Mouse (Mus musculus): ENCODE data around the gene Cyp4f17. TPM values are rescaled to one million over a fixed set of nuclear protein-coding genes. Genes with fewer than 3 reads are reported as not detected.
A peak's percentile ranks its signal among the peaks of the same experiment; 100 is the strongest.
"Not testable (repeated sequence)": the region's sequence is repeated elsewhere in the genome, so short reads cannot be mapped to it uniquely, and the experiment has no call there.

Cyp4f17 gene
- polyA plus RNA-seq, 1 experiment from 2014 or later, result 4.0 TPM

DNA sequence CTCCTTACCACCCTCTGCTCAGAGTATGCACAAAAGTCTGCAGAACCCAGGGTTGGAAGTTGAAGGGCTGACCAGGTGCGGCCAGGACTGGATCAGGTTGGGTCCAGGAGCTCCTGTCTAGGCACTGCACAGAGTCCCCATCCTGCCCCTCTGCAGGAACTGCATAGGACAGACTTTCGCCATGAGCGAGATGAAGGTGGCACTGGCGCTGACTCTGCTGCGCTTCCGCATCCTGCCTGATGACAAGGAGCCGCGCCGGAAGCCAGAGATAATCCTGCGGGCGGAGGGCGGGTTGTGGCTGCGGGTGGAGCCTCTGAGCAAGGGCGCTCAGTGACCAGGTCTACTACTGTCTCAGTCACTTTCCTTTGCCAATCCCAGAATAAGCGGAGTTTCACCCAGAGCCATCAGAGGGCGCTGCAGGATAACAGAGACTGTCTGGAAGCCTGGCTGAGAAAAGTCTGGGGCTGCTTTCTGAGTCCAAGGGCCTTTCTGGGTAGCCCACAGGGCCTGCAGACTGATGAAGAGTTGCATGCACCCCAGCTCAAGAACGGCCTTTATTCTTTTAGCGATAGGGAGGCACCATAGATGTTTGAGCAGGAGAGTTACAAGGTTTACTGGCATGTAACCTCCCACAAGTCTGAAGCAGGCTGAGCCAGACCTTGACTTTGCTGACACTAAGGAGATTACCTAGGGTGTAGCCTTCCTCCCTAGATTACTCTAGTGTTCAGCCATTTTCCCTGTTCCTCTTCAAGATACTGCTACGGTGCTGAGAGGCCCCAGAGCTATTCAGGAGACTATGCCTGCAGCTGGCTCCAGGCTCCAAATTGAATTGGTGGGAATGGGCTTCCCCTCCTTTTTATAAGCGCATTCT, 45.3 kb downstream of the Cyp4f17 start:
- 0 out of 2 replicates have a peak overlapping the region, but pooled peaks have one; percentile 9 for H3K9ac ChIP-seq (replicated peaks; ENCODE audit: low read length)
- WGBS, result 13% methylated on average over 20 of the region's 20 CpGs
- DNase-seq (ENCODE audit: low spot score) (peak; percentile 82), ATAC-seq (replicated peaks; ENCODE audit: insufficient number of reproducible peaks, low FRiP score, low TSS enrichment, low read depth) (peak; percentile 70)
- no peaks in the 10 kb centered on the region for H3K9me3 ChIP-seq (replicated peaks; ENCODE audit: control insufficient read depth, low read length)
- H3K27ac ChIP-seq (replicated peaks; ENCODE audit: low read depth, low read length), result no peak overlapping the region
- H3K4me1 ChIP-seq (ENCODE audit: control insufficient read depth, insufficient read depth, low read length), result no peaks in the 10 kb centered on the region
- H3K4me3 ChIP-seq (ENCODE audit: low read depth, low read length), result peak overlapping the region; percentile 18; the same call in 1 of the 2 replicates
- no peaks in the 10 kb centered on the region for H3K36me3 ChIP-seq (replicated peaks; ENCODE audit: control insufficient read depth, insufficient read depth, low read depth, low read length)
- H3K27me3 ChIP-seq (ENCODE audit: control insufficient read depth, insufficient read depth, low read length), result no peaks in the 10 kb centered on the region
- peak overlapping the region; percentile 33; the same call in 1 of the 2 replicates for H3K4me2 ChIP-seq (ENCODE audit: low read depth, low read length)

GRCm38 (mm10) chr17:32553016-32553415, 47.2 kb downstream of the Cyp4f17 start:
- not testable (repeated sequence) for H3K9me3 ChIP-seq (replicated peaks; ENCODE audit: control insufficient read depth, low read length); H3K4me3 ChIP-seq (ENCODE audit: low read depth, low read length); H3K36me3 ChIP-seq (replicated peaks; ENCODE audit: control insufficient read depth, insufficient read depth, low read depth, low read length); H3K27me3 ChIP-seq (ENCODE audit: control insufficient read depth, insufficient read depth, low read length); ATAC-seq (replicated peaks; ENCODE audit: insufficient number of reproducible peaks, low FRiP score, low TSS enrichment, low read depth); H3K4me1 ChIP-seq (ENCODE audit: control insufficient read depth, insufficient read depth, low read length); H3K27ac ChIP-seq (replicated peaks; ENCODE audit: low read depth, low read length); H3K9ac ChIP-seq (replicated peaks; ENCODE audit: low read length); DNase-seq (ENCODE audit: low spot score); H3K4me2 ChIP-seq (ENCODE audit: low read depth, low read length)
- 49% methylated on average over 1 of the region's 1 CpGs for WGBS

GRCm38 (mm10) chr17:32554368-32554767, 48.5 kb downstream of the Cyp4f17 start:
- not testable (repeated sequence) for H3K27ac ChIP-seq (replicated peaks; ENCODE audit: low read depth, low read length); ATAC-seq (replicated peaks; ENCODE audit: insufficient number of reproducible peaks, low FRiP score, low TSS enrichment, low read depth); H3K9ac ChIP-seq (replicated peaks; ENCODE audit: low read length); H3K27me3 ChIP-seq (ENCODE audit: control insufficient read depth, insufficient read depth, low read length); H3K36me3 ChIP-seq (replicated peaks; ENCODE audit: control insufficient read depth, insufficient read depth, low read depth, low read length); H3K9me3 ChIP-seq (replicated peaks; ENCODE audit: control insufficient read depth, low read length); H3K4me2 ChIP-seq (ENCODE audit: low read depth, low read length); H3K4me1 ChIP-seq (ENCODE audit: control insufficient read depth, insufficient read depth, low read length); DNase-seq (ENCODE audit: low spot score); H3K4me3 ChIP-seq (ENCODE audit: low read depth, low read length)
- WGBS, result 82% methylated on average over 9 of the region's 9 CpGs

GRCm38 (mm10) chr17:32563301-32563700, 57.5 kb downstream of the Cyp4f17 start:
- WGBS, result 89% methylated on average over 2 of the region's 2 CpGs
- H3K9me3 ChIP-seq (replicated peaks; ENCODE audit: control insufficient read depth, low read length), result not testable (repeated sequence)

DNA sequence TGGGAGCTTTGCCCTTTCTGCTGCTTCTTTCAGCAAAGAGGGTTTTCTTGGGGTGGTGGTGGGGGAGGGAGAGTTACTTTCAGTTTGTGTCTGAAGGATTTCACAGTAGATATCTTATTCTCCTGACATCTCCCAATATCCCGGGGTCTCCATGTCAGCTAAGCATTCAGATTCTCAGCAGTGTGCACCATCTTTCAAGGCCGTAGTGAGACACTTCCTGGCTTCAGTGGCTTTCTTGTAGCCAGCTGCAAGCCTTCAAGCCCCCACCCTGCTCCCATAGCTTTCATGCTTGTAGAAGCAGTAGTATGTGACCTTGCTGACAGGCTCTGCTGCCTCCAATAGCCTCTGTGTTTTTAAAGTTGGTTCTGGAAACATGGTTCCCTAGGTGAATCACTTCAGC, 67.4 kb downstream of the Cyp4f17 start:
- not testable (repeated sequence) for H3K27me3 ChIP-seq (ENCODE audit: control insufficient read depth, insufficient read depth, low read length); H3K4me1 ChIP-seq (ENCODE audit: control insufficient read depth, insufficient read depth, low read length); H3K36me3 ChIP-seq (replicated peaks; ENCODE audit: control insufficient read depth, insufficient read depth, low read depth, low read length); H3K4me3 ChIP-seq (ENCODE audit: low read depth, low read length); H3K4me2 ChIP-seq (ENCODE audit: low read depth, low read length); H3K9ac ChIP-seq (replicated peaks; ENCODE audit: low read length); ATAC-seq (replicated peaks; ENCODE audit: insufficient number of reproducible peaks, low FRiP score, low TSS enrichment, low read depth); H3K27ac ChIP-seq (replicated peaks; ENCODE audit: low read depth, low read length); H3K9me3 ChIP-seq (replicated peaks; ENCODE audit: control insufficient read depth, low read length); DNase-seq (ENCODE audit: low spot score)
- WGBS, result 80% methylated on average over 2 of the region's 2 CpGs

More at GRCm38 (mm10) chr17:32563301-32563700, 57.5 kb downstream of the Cyp4f17 start:
- H3K27me3 ChIP-seq (ENCODE audit: control insufficient read depth, insufficient read depth, low read length); H3K9ac ChIP-seq (replicated peaks; ENCODE audit: low read length); H3K4me1 ChIP-seq (ENCODE audit: control insufficient read depth, insufficient read depth, low read length); H3K4me2 ChIP-seq (ENCODE audit: low read depth, low read length); H3K36me3 ChIP-seq (replicated peaks; ENCODE audit: control insufficient read depth, insufficient read depth, low read depth, low read length); H3K4me3 ChIP-seq (ENCODE audit: low read depth, low read length); DNase-seq (ENCODE audit: low spot score); H3K27ac ChIP-seq (replicated peaks; ENCODE audit: low read depth, low read length); ATAC-seq (replicated peaks; ENCODE audit: insufficient number of reproducible peaks, low FRiP score, low TSS enrichment, low read depth): not testable (repeated sequence)

DNA sequence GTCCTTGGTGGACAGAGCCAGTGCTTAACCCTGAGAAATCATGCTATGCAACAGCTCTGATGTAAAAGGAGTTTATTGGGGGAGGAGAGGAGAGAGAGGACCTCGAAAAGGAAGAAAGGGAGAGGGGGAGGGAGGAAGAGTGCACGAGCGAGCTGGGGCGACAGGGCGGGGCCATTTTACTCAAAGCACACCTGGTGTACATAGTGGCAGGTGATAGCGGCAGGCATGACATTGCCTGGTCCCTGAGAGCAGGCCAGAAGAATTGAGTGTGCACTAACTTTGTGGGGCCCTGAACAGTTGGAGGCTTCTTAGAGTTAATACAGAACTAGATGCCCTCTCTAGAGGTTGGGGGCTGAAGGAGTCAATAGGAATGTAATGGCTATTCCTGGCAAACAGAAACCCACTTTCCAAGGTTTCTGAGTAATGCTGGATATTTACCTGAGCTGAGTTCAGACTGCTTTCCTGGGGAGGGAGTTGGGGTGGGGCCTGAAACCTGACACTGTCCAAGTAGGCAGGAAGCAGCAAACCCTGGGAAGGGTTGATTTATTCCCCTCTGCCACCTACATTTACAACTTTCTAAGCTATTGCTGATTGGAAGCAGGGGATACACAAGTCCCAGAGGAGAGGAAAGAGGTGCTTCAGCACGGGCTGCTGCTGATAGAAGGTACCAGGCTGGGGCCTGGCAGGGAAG, 71.8 kb downstream of the Cyp4f17 start:
- H3K4me1 ChIP-seq (ENCODE audit: control insufficient read depth, insufficient read depth, low read length), result no peaks in the 10 kb centered on the region
- no peak overlapping the region for H3K9ac ChIP-seq (replicated peaks; ENCODE audit: low read length)
- no peak overlapping the region for H3K27ac ChIP-seq (replicated peaks; ENCODE audit: low read depth, low read length)
- H3K4me2 ChIP-seq (ENCODE audit: low read depth, low read length), result no peak overlapping the region
- H3K9me3 ChIP-seq (replicated peaks; ENCODE audit: control insufficient read depth, low read length), result no peaks in the 10 kb centered on the region
- no peaks in the 10 kb centered on the region for H3K27me3 ChIP-seq (ENCODE audit: control insufficient read depth, insufficient read depth, low read length)
- H3K4me3 ChIP-seq (ENCODE audit: low read depth, low read length), result no peak overlapping the region
- DNase-seq (ENCODE audit: low spot score), result no peak
- no peak for ATAC-seq (replicated peaks; ENCODE audit: insufficient number of reproducible peaks, low FRiP score, low TSS enrichment, low read depth)
- 58% methylated on average over 7 of the region's 7 CpGs for WGBS
- H3K36me3 ChIP-seq (replicated peaks; ENCODE audit: control insufficient read depth, insufficient read depth, low read depth, low read length), result no peaks in the 10 kb centered on the region

Measured in embryonic facial prominence, embryonic 11.5 days (tissue).